Mouse (Mus musculus): ENCODE measurements around the gene Selenok. TPM values are rescaled to one million over a fixed set of nuclear protein-coding genes. Genes with fewer than 3 reads are reported as not detected.

The Selenok gene
- total RNA-seq, 2 experiments from 2014 or later, result 117 to 121 TPM

Small RNAs within 50 kb of the gene (microRNA-seq; reads per million reads assigned to microRNA genes)
- gene Mir6947, result 0.42 to 1.2 reads per million in 2 experiments

Other genes with a start within 250 kb of the Selenok start
- gene Cacna2d3, start 246.4 kb upstream of the Selenok start, total RNA-seq (2021), result 100 to 1,000 TPM; 103 to 108 TPM
- 10 to 100 TPM; 74.0 to 80.7 TPM for gene Actr8, start 10.0 kb downstream of the Selenok start, total RNA-seq (2021)
- gene Il17rb, start 40.6 kb downstream of the Selenok start, total RNA-seq (2021), result 1 to 10 TPM; 1.2 to 1.5 TPM
- 1 to 10 TPM; 2.0 to 2.7 TPM for gene Chdh, start 40.7 kb downstream of the Selenok start, total RNA-seq (2021)

Data from layer of hippocampus, postnatal 36 days (tissue).